Mouse (Mus musculus) right cerebral cortex, postnatal 25 days (tissue): ENCODE measurements at regions not wholly inside any gene's neighbourhood (a gene's known extent, or its start where the extent isn't known, plus 50 kb on each side); places are given as distances from the start of the nearest gene placed in this dataset.

ENCODE experiments used
- DNase-seq: peaks from one replicate; pipeline ENCODE4 v3.0.0; 2022

DNA sequence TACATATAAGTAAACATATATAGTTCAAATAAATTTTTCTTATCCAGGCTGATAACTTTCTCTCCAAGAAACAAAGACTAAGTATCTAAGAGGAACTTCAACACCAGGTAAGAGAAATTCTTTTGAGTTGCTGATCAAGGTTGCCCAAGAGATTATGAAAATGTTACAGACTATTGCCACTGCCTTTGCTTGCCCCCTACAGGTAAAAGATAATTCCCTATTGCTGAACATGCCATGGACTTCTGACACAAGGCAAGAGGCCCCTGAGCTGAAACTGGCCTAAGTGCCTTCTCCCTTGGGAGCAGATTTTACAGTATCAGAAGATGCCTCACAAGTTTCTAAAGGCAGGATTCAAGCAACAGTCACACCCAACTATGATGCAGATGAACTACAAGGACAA is 2914.2 kb upstream of the Gm6569 start:
- no peak for DNase-seq

DNA sequence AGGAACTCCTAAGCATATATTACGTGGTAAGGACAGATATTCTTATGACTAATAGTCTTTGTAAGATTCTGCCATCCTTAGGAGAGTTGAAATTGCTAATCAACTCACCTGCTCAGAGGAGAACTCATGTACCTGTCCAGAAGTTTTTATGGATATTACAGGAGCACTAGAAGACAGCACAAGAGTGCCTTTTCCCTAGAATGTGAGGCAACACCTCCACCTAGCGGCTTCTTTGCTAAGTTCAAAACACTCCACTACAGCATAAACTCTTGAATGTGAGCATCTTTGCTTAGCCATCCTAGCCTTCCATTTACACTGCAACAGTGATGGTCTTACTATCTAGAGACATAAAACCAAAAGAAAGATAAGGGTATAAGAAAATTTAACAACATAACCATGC is 2913.5 kb upstream of the Gm6569 start:
- peak; percentile 72 for DNase-seq
